Mouse (Mus musculus) ES-E14 (cell line): ENCODE results near the gene Pgp.

ENCODE experiments used
- CHD2 ChIP-seq: IDR thresholded peaks from 2 replicates; pipeline ENCODE4 v1.6.1; 2014; ENCODE audit warnings: mild to moderate bottlenecking, low read depth, low read length, inconsistent platforms
- HCFC1 ChIP-seq: IDR thresholded peaks from 2 replicates; pipeline ENCODE4 v1.6.1; 2012; ENCODE audit warnings: low read length, inconsistent platforms, borderline replicate concordance; ENCODE audit not compliant: insufficient read depth
- MAFK ChIP-seq: IDR thresholded peaks from 2 replicates; pipeline ENCODE4 v1.6.1; 2014; ENCODE audit warnings: mild to moderate bottlenecking, low read depth, low read length, inconsistent platforms; ENCODE audit not compliant: insufficient read depth
- ZC3H11A ChIP-seq: IDR thresholded peaks from 2 replicates; pipeline ENCODE4 v1.6.1; 2012; ENCODE audit warnings: low read depth, mild to moderate bottlenecking, inconsistent platforms, low read length, borderline replicate concordance

GRCm38 (mm10) chr17:24423114-24423513 is 47.1 kb upstream of the Pgp start:
- TF ChIP-seq CHD2, result no peak
- no peak for TF ChIP-seq ZC3H11A
- no peak for TF ChIP-seq HCFC1
- no peak for TF ChIP-seq MAFK
